Mouse (Mus musculus): ENCODE results near the gene Gcnt1.

DNA sequence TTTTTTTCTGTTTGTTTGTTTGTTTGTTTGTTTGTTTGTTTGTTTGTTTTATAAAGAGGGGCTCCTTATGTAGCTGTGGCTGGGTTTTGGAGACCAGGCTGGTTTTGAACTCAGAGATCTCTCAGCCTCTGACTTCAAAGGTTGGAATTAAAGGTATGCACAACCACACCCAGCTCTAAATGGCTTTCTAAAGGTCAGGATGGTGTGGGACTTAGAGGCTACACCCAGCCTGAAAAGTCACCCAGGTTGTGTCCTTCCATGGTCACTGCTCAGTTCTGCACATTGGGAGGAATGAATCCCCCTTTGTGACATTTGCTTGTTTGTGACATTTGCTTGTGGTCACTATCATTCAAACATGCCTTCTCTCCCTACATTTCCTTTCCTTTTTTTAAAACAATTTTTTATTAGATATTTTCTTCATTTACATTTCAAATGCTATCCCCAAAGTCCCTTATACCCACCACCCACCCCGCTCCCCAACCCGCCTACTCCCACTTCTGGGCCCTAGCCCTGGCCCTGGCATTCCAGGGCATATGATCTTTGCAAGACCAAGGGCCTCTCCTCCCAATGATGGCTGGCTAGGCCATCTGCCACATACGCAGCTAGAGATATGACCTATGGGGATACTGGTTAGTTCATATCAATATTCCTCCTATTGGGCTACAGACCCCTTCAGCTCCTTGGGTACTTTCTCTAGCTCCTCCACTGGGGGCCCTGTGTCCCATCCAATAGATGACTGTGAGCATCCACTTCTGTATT, 25.7 kb downstream of the Gcnt1 start:
- TF ChIP-seq EP300 (IDR thresholded peaks at IDR 0.05; ENCODE audit: low read depth) (no peak), CTCF (IDR thresholded peaks at IDR 0.05; ENCODE audit: low read depth) (no peak)

All from heart, postnatal 0 days (tissue).